Mouse (Mus musculus) E14TG2a.4 (cell line): ENCODE results near the gene Rai14.

Source experiments
- CTCF ChIP-seq: conservative IDR thresholded peaks from 2 replicates; pipeline ENCODE4 v1.5.1; 2014; ENCODE audit warnings: low read length
- NANOG ChIP-seq: IDR thresholded peaks from 2 replicates; pipeline ENCODE4 v1.6.1; 2014; ENCODE audit warnings: borderline replicate concordance, low read length, mixed read lengths
- POU5F1 ChIP-seq: IDR thresholded peaks from 2 replicates; pipeline ENCODE4 v1.6.1; 2014; ENCODE audit warnings: low read length, borderline replicate concordance

DNA sequence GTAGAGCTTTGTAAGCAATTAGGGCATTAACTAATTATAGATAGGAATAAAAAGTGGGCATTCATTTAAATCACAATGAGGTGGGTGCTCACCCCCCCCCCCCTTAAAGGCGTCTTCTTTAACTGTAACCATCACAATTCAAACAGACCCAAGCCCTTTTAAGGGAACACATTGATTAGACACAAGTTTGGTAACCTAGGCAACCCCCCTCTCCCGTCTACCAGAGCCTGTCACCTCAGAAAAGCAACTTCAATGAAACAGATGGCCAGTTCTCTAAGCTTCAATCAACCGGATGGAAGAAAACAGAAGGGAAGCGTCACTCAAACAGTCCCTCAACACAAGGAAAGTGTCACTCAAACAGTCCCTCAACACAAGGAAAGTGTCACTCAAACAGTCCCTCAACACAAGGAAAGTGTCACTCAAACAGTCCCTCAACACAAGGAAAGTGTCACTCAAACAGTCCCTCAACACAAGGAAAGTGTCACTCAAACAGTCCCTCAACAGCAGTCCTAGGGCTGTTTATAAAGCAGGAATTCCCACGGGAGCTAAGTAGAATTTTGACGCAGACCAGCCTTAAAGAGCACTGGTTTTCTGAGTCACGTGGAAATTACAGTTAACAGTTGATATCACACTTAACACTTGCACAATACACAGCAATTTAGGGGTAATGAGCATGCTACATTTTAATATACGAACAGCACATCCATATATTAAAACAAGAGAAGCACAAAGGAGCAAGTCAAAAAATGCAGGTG is 59.1 kb downstream of the Rai14 start:
- TF ChIP-seq NANOG (no peak), CTCF (no peak), POU5F1 (no peak)
